Mouse (Mus musculus) right cerebral cortex, postnatal 4 days (tissue): ENCODE results near the gene Anks1b.

ENCODE experiments used
- DNase-seq: peaks from one replicate; pipeline ENCODE4 v3.0.0-alpha.2; 2022

Anks1b gene

DNA sequence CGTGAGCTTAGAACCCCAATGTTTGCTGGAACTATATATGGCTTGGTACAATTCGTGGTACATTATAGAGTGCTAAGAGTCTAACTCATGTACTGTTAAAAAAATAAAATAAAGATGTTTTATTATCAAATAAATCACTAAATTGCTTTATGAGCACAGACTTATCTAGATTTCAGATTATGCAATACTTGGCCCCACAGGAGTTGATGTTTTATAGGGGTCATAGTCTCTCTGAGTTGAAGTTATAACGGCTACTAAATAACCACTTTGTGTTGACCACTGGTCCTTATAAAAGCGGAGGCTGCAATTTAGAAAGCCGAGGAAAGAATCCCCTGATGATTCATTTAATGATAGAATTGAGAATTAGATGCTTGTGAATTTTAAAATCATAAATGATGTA is 323.6 kb downstream of the Anks1b start:
- no peak for DNase-seq

DNA sequence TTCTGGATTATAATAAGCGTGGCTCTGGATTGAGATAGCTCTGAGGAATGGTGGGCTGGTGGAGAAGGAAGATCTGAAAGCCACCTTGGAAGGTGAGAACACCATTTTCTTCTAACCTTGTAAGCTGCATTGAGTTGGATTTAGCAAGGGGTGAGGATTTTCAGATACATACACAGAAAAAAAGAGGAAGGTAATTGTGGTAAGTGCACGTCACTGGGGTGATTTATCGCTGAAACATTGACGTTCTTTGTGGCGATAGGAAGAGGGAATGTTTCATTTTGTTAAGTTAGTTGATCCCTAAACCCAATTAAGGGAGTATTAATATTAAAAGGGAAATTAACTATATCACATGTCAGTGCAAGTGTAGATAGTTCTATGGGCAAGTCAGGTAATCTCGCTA is 336.7 kb downstream of the Anks1b start:
- DNase-seq: no peak

DNA sequence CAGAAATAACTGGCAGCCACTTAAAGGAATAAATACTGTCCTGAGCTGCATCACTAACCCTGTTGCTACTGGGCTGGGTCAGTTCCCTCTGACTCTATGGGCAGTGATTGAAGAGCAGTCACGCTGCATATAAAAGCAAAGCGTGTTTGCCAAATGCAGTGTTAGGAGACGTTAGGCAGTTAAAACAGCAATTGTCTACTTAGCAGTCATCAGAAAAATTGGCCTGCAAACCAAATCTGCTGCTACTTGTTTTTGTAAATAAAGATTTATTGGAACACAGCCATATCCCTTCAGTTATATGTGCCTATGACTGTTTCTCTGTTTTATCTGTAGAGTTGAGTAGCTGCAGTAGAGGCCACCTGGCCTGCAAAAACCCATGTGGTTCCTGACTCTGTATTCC is 347.2 kb downstream of the Anks1b start:
- no peak for DNase-seq

DNA sequence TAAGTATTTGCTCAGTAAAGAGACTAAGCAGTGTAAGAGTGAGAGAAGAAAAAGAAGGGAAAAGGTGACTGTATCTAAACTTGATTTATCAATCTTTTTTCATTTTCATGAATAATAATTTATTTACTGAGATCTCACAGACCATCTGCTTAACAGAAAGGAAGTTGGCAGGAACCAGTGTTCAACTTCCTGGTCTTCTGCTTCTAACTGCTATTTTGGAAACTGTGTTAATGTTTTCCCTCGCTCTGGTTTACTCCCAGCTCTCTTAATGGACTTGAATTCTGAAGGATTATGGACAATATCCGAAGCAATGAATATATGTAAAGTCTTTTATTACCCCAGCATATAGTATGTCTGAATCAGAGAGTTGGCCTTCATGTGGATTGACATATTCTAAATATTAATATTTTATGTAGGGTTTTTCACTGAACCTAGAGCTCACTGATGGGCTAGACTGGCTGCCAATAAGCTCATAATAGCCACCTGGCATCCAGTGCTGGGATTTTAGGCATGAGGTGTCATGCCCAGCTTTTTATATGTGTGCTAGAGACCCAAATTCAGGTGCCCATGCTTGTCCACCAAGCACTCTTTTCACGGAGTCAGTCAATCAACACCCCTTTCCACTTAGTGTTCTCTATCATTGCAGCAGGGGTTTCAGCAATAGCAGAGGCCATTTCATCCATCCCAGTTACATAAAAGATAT is 349.6 kb downstream of the Anks1b start:
- no peak for DNase-seq

DNA sequence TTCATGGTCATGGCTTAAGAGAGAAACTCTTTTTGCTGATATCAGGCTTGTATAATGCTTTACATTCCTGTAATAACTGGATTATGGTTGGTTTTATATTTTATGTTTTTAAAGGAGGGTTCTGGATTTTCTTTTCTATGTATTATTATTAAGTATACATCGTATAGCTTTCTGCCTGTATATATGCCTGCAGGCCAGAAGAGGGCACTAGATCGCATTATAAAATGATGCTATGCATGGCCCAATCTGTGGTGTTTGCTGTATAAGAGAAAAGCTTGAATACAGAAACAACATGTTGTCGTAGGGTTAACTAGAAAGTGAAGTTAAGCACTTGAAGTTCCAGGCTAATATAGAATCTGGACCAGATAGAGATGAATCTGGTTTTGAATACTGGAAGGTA is 362.0 kb downstream of the Anks1b start:
- no peak for DNase-seq

DNA sequence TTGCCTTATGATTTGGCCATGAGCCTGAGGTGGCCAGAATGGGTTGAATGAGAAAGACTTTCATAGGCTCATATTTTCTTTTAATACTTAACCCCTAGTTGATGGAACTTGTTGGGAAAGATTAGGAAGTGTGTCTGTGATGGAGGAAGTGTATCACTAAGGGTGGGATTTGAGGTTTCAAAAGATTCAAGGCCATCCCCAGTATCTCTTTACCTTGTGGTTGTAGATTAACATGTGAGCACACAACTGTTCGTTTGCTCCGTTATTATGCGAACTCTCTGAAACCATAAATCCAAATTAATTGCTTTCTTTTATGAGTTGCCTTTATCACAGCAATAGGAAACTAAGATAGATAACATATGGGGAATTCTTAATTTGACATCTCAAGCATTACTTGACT is 364.0 kb downstream of the Anks1b start:
- no peak for DNase-seq

DNA sequence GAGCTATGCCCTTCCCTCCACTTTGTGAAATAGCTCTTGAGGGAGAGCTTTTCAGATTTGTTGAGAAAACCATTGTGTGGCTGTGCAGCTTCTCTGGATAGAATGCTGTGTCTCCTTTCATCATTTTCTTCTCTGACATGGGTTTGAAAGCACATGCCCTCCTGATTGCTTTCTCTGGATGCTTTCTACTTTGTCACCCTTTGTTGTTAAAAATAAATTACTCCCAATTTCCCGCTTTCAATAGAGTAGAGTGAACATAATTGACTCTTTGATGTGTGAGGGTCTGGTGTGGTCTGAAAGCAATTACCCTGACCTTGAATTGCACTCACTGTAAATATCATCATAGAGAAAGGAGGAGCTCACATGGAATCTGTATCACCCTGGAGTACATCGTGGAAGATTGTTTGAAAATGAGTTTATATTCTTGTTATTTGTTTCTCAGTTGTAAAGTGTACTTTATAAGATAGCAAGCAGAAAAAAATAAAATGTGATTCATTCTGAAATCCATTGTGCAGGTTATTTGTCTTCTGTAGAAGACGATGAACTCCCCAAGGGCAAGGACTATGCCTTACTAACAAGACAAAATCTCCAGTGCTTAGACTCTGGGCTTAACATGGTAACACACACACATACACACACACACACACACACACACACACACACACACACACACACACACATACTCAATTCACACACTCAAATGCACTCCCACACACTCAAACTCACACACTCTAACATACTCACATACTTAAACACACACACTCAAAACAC is 385.8 kb downstream of the Anks1b start:
- DNase-seq: no peak

DNA sequence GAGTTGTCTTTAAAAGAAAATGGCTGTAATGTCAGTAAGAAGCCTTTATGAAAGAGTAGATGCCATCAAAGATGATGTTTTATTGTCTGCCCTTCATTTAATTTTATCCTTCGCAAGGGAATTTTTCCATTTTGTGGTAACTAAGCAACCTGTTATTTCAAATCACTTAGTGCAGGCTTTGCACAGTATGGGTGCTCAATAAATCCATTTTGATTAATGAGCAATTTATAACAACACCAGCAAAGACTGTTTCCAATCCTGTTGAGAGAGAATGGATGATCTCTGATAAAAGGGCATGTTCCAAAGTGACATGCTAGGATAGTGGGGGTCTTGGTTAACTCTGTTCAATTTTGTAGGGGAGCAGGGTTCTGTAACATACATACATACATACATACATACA is 398.0 kb downstream of the Anks1b start:
- DNase-seq: no peak

DNA sequence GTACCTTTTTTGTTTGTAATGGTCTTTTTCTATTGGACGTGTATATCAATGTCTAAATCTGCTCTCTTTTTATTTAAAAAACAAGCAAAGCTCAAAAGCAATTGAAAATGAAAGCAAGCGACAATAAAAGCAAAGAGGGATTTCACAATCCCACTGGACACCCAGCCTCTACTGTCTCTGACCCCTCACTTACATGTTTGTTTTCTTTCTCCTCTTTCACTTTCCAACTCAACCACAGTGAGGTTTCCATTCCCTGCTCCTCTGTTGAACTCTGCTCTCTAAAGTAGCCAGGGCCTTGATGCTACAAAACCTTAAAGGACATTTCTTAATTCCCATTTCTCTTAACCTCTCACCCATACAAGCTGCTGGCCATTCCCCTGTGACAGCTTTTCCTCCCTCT is 400.0 kb downstream of the Anks1b start:
- no peak for DNase-seq

DNA sequence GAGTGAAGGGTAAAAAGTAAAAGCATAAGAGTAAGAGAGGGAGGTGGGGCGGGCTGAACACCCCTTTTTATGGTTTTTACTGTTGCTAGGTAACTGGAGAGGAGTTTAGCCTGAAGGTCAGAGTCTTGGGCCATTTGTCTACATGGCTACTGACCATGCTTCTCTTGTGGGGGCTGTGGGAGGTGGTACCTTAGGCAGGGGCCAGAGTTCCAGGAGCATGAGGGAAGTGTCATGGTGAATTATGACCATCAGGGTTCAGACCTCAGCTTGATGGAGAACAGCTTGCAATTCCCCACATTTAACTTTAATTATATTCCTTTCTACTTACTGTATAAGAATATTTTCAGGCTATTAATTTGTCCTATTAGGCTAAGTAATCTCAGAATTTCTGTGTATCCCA is 413.3 kb downstream of the Anks1b start:
- no peak for DNase-seq

DNA sequence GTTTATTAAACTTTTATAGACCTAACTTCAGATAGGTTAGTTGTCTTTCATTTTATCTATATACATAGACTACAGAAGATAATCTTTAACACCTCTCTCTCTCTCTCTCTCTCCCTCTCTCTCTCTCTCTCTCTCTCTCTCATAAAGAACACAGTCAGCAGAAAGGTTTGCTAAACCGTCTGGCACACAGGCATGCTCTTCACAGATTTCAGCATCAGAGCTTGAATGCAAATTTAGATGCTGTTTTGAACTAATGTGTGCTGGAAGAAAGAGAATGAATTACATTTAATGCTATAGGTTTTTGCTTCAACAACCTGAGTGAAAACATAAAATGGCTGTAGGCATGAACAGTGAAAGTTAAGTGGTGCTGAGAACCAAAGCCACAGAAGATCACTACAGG is 429.9 kb downstream of the Anks1b start:
- no peak for DNase-seq

DNA sequence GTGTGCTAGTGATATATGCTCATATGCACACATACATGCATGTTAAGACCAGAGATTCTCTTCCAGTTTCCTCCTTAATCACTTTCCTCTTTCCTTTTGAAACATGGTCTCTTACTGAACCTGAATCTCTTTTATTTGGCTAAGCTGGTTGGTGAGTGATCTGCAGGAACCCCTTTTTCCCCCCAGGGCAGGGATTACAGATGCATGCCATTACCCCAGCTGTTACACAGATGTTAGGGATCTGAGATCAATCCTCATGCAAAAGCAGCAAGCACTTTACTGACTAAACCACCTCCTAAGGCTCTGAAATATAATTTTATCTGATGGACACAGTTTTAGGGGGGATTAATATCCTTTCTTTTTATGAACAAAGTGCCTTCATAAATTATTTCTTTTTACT is 432.8 kb downstream of the Anks1b start:
- no peak for DNase-seq

DNA sequence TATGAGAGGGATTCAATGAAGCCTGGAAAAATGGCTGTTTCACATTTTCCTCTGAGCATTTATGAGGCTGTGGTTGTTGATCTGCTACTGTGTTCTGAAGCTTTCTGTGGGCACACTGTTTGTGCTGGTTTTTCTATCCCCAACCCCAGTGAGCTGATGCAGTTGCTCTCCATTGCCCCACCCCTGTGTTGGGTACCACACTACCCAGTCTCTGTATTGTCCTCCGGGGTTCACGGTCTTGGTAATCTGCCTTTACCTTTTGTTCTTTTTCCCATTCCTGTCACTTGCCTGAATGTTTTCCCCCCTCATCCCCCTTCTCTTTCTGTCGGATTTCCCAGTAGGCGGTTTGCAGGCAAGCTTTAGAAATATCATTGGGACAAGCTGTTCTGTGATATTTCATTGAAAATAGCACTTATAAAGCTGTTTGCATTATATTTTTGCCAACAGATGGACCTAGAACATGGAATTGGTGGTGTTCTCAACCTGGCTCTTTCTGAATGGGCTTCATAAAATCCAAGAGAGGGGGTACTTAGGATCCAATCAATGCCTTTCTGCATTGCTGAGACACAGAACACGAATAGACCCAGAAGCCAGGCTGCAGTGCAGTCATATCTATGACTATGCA is 434.7 kb downstream of the Anks1b start:
- peak; percentile 3 for DNase-seq

DNA sequence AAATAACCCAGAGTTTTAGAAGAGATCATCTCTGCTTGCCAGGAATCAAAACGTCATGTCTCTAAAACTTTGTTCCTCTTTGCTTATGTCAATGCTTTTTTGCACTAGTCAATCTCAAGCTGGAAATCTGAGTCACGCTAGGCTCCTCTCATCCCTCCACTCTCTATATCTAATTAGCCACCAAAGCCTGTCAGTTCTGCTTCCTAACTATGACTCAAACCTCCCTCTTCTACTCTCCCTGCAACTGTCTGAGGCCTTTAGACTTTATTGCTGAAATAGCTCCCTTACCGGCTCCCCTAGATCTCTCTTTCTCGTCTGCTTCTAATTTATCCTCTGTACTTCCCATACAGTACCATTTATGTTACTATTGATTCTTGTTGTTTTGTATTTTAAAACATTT is 456.5 kb downstream of the Anks1b start:
- DNase-seq: no peak

DNA sequence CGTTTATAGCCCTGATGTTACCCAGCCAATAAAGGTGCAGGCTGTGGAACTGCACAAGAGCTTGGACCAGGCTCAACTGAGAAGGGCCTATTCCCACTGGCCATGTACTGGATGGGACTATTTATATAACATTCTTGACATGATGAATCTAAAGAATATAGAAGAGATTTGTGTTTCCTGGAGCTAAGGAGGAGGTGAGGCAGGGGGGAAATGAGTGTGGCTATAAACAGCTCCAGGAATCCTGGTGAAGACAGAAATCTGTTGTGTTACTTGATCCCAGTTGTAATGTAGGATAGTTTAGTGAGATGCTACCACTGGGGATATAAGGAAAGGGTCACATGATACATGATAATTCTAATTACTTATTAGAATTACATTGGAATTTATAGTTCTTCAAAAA is 472.1 kb downstream of the Anks1b start:
- no peak for DNase-seq

DNA sequence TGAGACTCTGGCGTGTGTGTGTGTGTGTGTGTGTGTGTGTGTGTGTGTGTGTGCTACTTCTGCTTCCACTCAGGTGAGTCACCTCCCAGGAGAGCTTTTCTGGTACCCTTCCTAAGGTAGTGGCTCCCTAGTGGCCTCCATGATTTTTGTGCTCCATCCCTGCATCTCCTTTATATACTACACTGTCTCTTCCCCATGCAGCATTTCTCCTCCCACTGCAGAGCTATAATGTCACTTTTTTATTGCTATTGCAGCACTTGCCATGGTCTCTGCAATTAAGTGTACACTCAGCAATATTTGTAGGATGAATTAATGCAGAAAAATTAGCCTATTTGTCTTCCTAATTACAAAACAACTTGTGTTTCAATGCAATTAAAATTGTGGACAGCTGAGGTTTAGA is 482.9 kb downstream of the Anks1b start:
- no peak for DNase-seq

DNA sequence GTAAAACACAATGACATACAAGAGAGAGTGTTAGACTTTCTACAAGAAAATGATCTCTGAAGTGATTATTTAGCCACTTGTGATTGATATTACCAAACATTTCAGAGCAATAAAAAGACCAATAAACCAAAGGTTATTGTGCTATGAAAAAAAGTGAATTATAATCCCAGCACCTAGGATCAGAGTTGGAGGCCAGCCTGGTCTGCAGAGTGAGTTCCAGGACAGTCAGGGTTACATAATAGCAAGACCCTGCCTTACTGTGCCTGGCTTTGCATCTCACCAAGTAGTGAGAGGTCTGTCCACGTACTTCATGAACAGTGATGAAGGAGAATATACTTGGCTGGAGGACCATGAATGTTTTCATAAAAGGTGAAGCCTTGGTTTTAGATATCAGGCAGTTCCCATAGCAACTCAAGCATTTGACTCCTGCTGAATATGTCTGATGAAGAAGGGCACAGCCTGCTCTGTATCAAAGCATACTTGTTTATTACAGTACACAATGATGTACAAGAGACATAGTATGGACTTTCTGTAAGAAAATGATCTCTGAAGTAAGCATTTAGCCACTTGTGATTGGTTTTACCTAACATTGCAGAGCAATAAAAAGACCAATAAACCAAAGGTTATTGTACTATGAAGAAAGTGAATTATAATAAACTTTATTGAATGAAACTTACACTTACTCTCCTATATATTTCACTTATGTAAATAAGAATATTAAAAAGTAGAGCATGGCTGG is 484.0 kb downstream of the Anks1b start:
- DNase-seq: no peak

DNA sequence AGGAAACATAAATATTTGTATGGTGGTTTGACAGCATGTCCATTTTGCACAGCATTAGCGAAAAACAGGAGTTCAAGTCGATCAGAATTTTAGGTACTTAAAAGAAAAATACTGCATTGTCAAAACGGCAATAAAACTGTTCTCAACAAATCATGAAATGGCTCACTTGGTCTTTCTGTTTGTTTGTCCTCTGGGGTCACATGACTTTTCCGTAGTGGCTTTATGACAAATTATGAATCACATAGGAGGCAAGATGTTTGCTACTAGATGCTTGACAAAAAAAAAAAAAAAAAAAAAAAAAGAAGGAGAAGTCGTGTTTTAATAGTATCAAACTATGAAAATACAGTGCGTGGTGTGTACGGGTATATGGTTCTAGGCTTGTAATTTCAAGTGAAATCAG is 495.7 kb downstream of the Anks1b start:
- no peak for DNase-seq

DNA sequence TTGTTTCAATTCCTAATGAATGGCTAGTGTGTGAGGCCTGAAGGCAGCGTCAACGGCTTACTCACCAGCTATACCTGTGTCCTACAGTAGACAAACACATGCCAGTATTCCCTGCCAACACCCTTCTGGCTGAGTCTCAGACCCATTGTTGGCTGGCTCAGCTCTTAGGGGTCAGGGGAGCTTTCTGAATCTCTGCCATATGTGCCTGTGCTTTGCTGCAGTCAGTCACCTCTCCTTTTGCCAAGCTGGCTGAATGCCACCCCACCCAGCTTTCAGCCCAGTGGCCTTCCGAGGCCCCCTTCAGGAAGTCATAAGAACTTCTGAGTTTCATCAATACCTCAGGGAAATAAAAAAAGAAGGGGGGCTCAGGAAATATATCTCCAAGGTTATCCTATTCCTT is 497.4 kb downstream of the Anks1b start:
- peak; percentile 30 for DNase-seq

DNA sequence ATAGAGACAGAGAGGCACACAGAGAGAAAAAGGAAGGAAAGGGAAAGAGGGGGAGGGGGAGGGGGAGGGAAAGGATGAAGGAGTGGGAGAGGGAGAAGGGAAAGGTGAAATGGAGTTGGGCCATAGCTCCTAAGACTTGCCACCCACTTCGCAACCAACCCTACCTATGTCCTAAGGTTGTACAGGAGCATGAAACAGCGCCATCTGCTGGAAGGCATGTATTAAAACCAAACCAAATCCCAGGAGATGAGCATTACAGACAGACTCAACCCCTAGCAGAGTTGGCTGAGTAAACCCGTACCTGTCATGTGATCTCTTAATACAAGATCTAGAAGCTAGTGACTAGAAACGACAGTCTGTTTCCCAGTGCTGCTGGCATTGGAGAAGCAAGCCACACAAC is 500.2 kb downstream of the Anks1b start:
- peak; percentile 35 for DNase-seq

DNA sequence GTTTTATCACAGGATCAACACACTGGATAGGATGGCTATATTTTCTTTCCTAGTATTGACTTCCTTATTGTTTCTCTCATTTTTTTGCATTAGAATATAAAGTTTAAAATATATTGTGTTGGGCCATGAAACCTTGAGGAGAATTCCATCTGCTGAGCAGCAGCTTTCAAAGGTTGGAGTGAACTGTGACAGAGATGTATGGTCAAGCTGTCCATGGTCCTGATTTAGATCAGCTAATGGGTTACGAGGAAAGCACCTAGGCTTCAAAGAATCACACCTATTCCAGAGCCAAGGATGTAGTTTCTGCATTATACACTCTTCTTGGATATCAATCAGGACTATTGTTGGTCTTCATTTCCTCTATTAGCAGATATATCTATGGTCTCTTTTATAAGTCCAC is 503.3 kb downstream of the Anks1b start:
- DNase-seq: no peak

DNA sequence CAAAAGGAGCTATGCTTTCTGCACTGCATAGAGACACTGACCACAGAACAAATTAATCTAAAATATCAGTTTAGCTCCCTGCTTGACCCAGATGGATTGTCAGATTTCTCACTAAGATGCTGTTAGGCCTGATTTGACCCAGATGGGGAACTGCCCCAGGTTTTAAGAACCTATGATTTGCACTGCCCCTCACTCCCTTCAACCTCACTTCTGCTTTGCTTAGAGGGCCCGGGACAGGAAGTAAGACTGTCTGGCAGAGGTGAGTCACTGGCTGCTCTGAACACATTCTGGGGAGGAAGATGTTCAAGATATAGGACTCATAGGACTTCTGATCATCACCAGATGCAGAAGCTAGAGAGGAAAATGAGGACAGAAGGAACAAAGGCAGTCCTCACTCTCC is 506.8 kb downstream of the Anks1b start:
- no peak for DNase-seq

DNA sequence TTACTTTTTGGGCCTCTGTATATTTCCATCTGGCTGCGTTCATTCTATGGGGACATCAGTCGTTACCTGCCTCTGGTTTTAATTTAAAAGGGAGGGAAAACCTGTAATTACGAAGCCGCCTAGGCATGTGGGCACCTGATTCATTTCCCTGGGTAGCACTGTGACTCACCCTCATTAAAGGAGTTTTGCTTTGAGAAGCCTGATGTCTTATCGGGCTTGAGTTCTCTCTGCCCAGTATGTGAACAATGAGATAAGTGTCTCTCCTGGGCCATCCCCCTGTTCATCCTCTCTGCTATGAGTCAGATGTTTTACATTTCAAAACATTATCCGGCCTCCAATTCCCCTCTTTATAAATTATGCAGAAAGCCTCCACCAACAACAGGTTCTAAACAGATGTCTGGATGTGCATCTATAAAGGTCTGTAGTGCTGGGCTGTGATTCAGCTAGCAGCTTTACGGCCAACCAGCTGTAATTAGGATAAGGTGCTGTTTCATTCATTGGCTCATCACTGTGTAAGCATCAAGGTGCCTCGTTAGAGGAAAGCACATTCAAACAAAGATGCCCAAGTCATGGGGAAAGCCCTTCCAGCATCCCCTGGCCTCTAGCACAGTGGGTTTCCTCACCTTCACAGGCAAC is 507.5 kb downstream of the Anks1b start:
- DNase-seq: no peak
